ENCODE assay signal across 8 mouse cellular contexts in the genomic region with DNA sequence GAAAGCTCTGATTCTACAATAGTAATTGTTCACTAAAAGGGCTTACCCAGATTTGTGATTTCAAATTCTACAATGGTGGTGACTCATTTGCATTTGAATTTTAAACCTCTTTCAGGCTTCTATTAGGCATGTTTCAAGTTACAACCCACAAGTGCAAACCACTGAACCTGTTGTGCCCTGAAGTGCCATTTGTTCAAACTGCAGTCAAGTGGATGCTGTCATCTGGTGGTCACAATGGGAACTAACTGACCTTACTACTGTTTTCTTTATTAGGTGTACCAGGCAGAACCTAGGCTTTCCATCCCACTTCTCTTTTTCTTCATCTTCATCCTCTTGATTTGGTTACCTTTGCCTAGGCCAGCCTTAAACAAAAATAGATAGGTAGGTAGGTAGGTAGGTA. TPM values are rescaled to one million over a fixed set of nuclear protein-coding genes. Genes with fewer than 3 reads are reported as not detected.
DNase-seq lines count a peak whose midpoint lies in the region; ATAC-seq and TF ChIP-seq lines count a peak whose summit lies in the region.

No protein-coding gene starts in this region.

- peaks cover 53% of the 10 kb centered on the region for H3K36me3 ChIP-seq in limb, embryonic 14.5 days (ENCODE audit: control insufficient read depth, insufficient read depth, low read length)
- H3K36me3 ChIP-seq in limb, embryonic 10.5 days: peaks cover 87% of the 10 kb centered on the region
- peaks cover 4% of the 10 kb centered on the region; the same call in 1 of the 2 replicates for H3K36me3 ChIP-seq in hindbrain, postnatal 0 days (ENCODE audit: insufficient read depth, low read length)

- no peak for TF ChIP-seq POLR2A in cerebellum, adult 2 months (IDR thresholded peaks at IDR 0.05; ENCODE audit: borderline replicate concordance, insufficient read depth, low read length)
- TF ChIP-seq POLR2A in limb, embryonic 14.5 days (IDR thresholded peaks at IDR 0.05; ENCODE audit: borderline replicate concordance, extremely low read depth, insufficient read depth, insufficient read length): no peak

- H3K9me3 ChIP-seq in limb, embryonic 14.5 days (ENCODE audit: control insufficient read depth, low read length): no peaks in the 10 kb centered on the region
- H3K9me3 ChIP-seq in limb, embryonic 10.5 days (replicated peaks): no peaks in the 10 kb centered on the region
- no peaks in the 10 kb centered on the region for H3K9me3 ChIP-seq in hindbrain, postnatal 0 days (ENCODE audit: low read length)

- H3K4me3 ChIP-seq in cerebellum, adult 2 months (replicated peaks; ENCODE audit: insufficient read depth, low read depth, low read length): no peak overlapping the region
- no peak overlapping the region for H3K4me3 ChIP-seq in limb, embryonic 14.5 days (replicated peaks; ENCODE audit: low read length)
- H3K4me3 ChIP-seq in limb, embryonic 10.5 days: no peak overlapping the region
- H3K4me3 ChIP-seq in hindbrain, postnatal 0 days (ENCODE audit: low read length): no peak overlapping the region

- ATAC-seq in limb, embryonic 14.5 days (ENCODE audit: low FRiP score, low read depth): no peak
- ATAC-seq in hindbrain, postnatal 0 days: no peak
- peak; percentile 71 for ATAC-seq in neutrophil, adult 5-6 weeks (ENCODE audit: extremely low read depth, insufficient number of reproducible peaks, low FRiP score, poor library complexity, severe bottlenecking)

- peak; percentile 69; the same call in 1 of the 2 replicates for TF ChIP-seq CTCF in cerebellum, adult 2 months (IDR thresholded peaks at IDR 0.05; ENCODE audit: borderline replicate concordance, insufficient read depth, low read depth, low read length)
- peak; percentile 94 for TF ChIP-seq CTCF in hindbrain, postnatal 0 days (IDR thresholded peaks at IDR 0.05; ENCODE audit: low read depth)

- no peaks in the 10 kb centered on the region for H3K27me3 ChIP-seq in cerebellum, adult 2 months (ENCODE audit: control insufficient read depth, insufficient read depth, low read length)
- no peaks in the 10 kb centered on the region for H3K27me3 ChIP-seq in limb, embryonic 14.5 days (ENCODE audit: control insufficient read depth, insufficient read depth, low read length)
- no peaks in the 10 kb centered on the region for H3K27me3 ChIP-seq in limb, embryonic 10.5 days (ENCODE audit: low read depth, poor library complexity, severe bottlenecking)
- H3K27me3 ChIP-seq in hindbrain, postnatal 0 days (ENCODE audit: insufficient read depth, low read length): no peaks in the 10 kb centered on the region

- no peaks in the 10 kb centered on the region for H3K4me1 ChIP-seq in cerebellum, adult 2 months (ENCODE audit: control insufficient read depth, insufficient read depth, low read length)
- H3K4me1 ChIP-seq in limb, embryonic 14.5 days (ENCODE audit: control insufficient read depth, insufficient read depth, low read length): no peaks in the 10 kb centered on the region
- H3K4me1 ChIP-seq in limb, embryonic 10.5 days: no peaks in the 10 kb centered on the region
- no peaks in the 10 kb centered on the region for H3K4me1 ChIP-seq in hindbrain, postnatal 0 days (ENCODE audit: insufficient read depth, low read length)

- H3K4me2 ChIP-seq in limb, embryonic 14.5 days (replicated peaks; ENCODE audit: low read depth, low read length, severe bottlenecking): no peak overlapping the region
- H3K4me2 ChIP-seq in hindbrain, postnatal 0 days (ENCODE audit: low read depth, low read length): no peak overlapping the region

- H3K27ac ChIP-seq in cerebellum, adult 2 months (ENCODE audit: insufficient read depth, low read length): no peak overlapping the region
- no peak overlapping the region for H3K27ac ChIP-seq in limb, embryonic 14.5 days (replicated peaks; ENCODE audit: low read depth, low read length)
- no peak overlapping the region for H3K27ac ChIP-seq in limb, embryonic 10.5 days
- H3K27ac ChIP-seq in hindbrain, postnatal 0 days: no peak overlapping the region

- no peak overlapping the region for H3K9ac ChIP-seq in limb, embryonic 14.5 days (ENCODE audit: low read depth, low read length, severe bottlenecking)
- H3K9ac ChIP-seq in hindbrain, postnatal 0 days (replicated peaks; ENCODE audit: low read length): no peak overlapping the region

- DNase-seq in cerebellum, adult 2 months: peak; percentile 27 to 32
- DNase-seq in cerebellum, adult 11-12 months: no peak
- peak; percentile 33 for DNase-seq in limb, embryonic 14.5 days (ENCODE audit: low spot score)
- no peak for DNase-seq in limb, embryonic 10.5 days (ENCODE audit: low spot score)
- DNase-seq in T-cell, adult 2 months (ENCODE audit: low spot score): peak; percentile 37
- DNase-seq in hindbrain, postnatal 0 days (ENCODE audit: low spot score): peak; percentile 70
- no peak for DNase-seq in ovary, adult 18-20 months (ENCODE audit: low spot score)

RNA-seq across cellular contexts. Expression of gene Tgfbr1, which starts 46.8 kb away (rescaled TPM):
- polyA plus RNA-seq in cerebellum, adult 2 months (2012; rRNA removed): 6.2 and 6.3 TPM in 2 replicates
- 35.1 and 38.0 TPM in 2 replicates for polyA plus RNA-seq in limb, embryonic 14.5 days (2012; rRNA removed)
- 43.0 and 46.9 TPM in 2 replicates for polyA plus RNA-seq in limb, embryonic 14.5 days (2014; fragmentation: Nextera tagmentation; extraction: Ambion mirVana)
- polyA plus RNA-seq in limb, embryonic 10.5 days (2016; fragmentation: Nextera tagmentation; extraction: Ambion mirVana): 77.0 and 93.3 TPM in 2 replicates
- 24.7 and 33.1 TPM in 2 replicates for total RNA-seq in hindbrain, postnatal 0 days (2014; rRNA removed)
- polyA plus RNA-seq in hindbrain, postnatal 0 days (2015; fragmentation: Nextera tagmentation; extraction: Ambion mirVana): 13.0 and 14.0 TPM in 2 replicates
- 47.7 and 51.8 TPM in 2 replicates for total RNA-seq in neutrophil, adult 5-6 weeks (2017)

Comparison
In these comparisons a context has a peak if more than half of its experiments do, and no peak if none do; other contexts are left out.
1. DNase-seq: peak in cerebellum, adult 2 months (2 of 2), limb, embryonic 14.5 days (single experiment), T-cell, adult 2 months (single experiment) and hindbrain, postnatal 0 days (single experiment); none in cerebellum, adult 11-12 months (single experiment), limb, embryonic 10.5 days (single experiment) and ovary, adult 18-20 months (single experiment).